Mouse (Mus musculus) hindbrain, embryonic 12.5 days (tissue): Measurements from ENCODE around the gene Omt2a. TPM values are rescaled to one million over a fixed set of nuclear protein-coding genes. Genes with fewer than 3 reads are reported as not detected.
"Not testable (repeated sequence)": the region's sequence is repeated elsewhere in the genome, so short reads cannot be mapped to it uniquely, and the experiment has no call there.

Experiments
- ATAC-seq: fragments of 200-750 bp; cut with Nextera tagmentation; 2 replicates; pipeline ENCODE4 v1.8.0; 2017; ENCODE audit warnings: moderate TSS enrichment; ENCODE audit not compliant: low FRiP score
- H3K27ac ChIP-seq: fragments of 300-500 bp; sonication (generic); 2 replicates; pipeline ENCODE4 v1.5.1; 2016; ENCODE audit warnings: mild to moderate bottlenecking
- H3K27me3 ChIP-seq: fragments of 300-500 bp; sonication (generic); 2 replicates; pipeline ENCODE4 v1.6.1; 2016; ENCODE audit warnings: mild to moderate bottlenecking
- H3K36me3 ChIP-seq: fragments of 300-500 bp; sonication (generic); 2 replicates; pipeline ENCODE4 v1.6.1; 2016; ENCODE audit warnings: mild to moderate bottlenecking
- H3K4me1 ChIP-seq: fragments of 300-500 bp; sonication (generic); 2 replicates; pipeline ENCODE4 v1.6.1; 2016
- H3K4me2 ChIP-seq: fragments of 300-500 bp; sonication (generic); replicated peaks from 2 replicates; pipeline ENCODE4 v1.6.1; 2016; ENCODE audit warnings: mild to moderate bottlenecking
- H3K4me3 ChIP-seq: fragments of 300-500 bp; sonication (generic); 2 replicates; pipeline ENCODE4 v1.5.1; 2016; ENCODE audit warnings: mild to moderate bottlenecking
- H3K9ac ChIP-seq: fragments of 300-500 bp; sonication (generic); 2 replicates; pipeline ENCODE4 v1.6.1; 2016; ENCODE audit warnings: mild to moderate bottlenecking, moderate library complexity
- H3K9me3 ChIP-seq: fragments of 300-500 bp; sonication (generic); replicated peaks from 2 replicates; pipeline ENCODE4 v1.6.1; 2016; ENCODE audit warnings: mild to moderate bottlenecking
- WGBS: fragments of 180-500 bp; shearing (Covaris S2); methylation state at CpG from one replicate; pipeline ENCODE4 v1.1.7; 2016; 5-methylcytosine and 5-hydroxymethylcytosine counted together
- polyA plus RNA-seq: library from polyadenylated mRNA; unstranded; fragments of >200 nt; fragmentation: Nextera tagmentation; extraction: Ambion mirVana; gene quantifications from 2 replicates; pipeline ENCODE4 v1.2.1, GENCODE M21; 2016

Omt2a gene
- polyA plus RNA-seq, 1 experiment from 2014 or later = not detected

DNA sequence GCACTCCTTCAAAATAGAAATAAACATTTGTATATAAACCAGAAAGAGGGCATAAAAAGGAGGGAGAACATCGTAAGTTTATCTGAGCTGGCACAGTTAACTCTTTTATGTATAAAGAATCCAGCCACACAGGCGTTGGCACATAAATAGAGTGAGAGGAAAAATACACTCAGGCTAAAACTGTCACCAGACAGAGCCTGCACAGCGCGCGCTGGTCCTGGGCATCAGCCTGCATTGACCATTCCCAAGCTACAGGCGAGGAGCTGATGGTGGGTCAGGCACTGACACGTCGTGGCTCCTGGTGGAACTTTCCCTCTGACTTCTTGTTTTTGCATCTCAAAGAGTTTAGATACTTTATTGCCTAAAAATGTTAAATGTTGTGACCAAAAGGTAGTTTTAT is 22.1 kb downstream of the Omt2a start:
- H3K27me3 ChIP-seq, H3K9ac ChIP-seq, ATAC-seq, H3K4me2 ChIP-seq, H3K4me3 ChIP-seq, H3K36me3 ChIP-seq, H3K9me3 ChIP-seq, H3K4me1 ChIP-seq, H3K27ac ChIP-seq: not testable (repeated sequence)
- WGBS = 92% methylated on average over 8 of the region's 8 CpGs

DNA sequence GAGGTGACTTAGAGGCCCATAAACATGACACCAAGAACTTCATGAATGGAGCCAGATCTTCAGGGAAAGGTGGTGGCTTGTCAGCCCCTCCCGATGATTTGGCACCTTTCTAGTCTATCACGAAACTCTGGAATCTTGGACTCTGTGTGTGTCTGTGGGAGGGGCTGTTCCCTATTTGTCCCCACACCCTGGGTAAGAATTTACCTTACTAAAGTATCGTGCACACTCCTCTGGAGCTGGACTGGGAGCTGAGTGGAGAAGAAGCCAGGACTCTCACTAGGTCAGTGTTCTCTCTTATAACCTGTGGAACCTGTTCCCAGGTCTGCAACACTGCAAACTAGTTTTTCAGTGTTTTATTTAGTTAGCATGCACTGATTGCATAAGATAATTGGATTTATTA is 24.9 kb downstream of the Omt2a start, which contains the start of gene Gm10639:
TSS of gene Gm10639 (plus strand) at position 201 of the 400 bp plus-strand sequence.
- not testable (repeated sequence) for H3K27ac ChIP-seq, H3K36me3 ChIP-seq, H3K4me3 ChIP-seq, H3K4me1 ChIP-seq, H3K9ac ChIP-seq, H3K27me3 ChIP-seq, ATAC-seq, H3K9me3 ChIP-seq, H3K4me2 ChIP-seq
- WGBS = 91% methylated on average over 3 of the region's 3 CpGs

DNA sequence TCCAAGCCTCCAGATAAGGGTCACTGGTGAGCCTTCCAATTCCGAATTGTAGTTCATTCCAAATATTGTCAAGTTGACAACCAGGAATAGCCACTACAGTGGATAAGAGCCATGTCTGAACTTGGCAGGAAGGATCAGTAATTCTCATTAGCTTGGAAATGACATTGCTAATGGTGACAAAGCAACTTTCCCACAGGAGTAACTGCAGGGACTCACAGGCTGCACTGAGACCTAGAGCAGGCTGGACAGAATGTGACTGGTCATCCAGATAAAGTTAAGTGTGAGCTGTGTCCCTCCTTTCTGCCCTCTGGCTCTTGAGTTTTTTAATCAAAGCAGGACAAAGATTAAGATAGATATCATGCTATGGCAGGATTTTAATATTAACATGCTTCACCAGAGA is 25.5 kb downstream of the Omt2a start:
- H3K36me3 ChIP-seq, H3K27me3 ChIP-seq, H3K9ac ChIP-seq, H3K4me3 ChIP-seq, H3K4me2 ChIP-seq, ATAC-seq, H3K4me1 ChIP-seq, H3K27ac ChIP-seq, H3K9me3 ChIP-seq: not testable (repeated sequence)
- 84% methylated on average over 1 of the region's 1 CpGs for WGBS

DNA sequence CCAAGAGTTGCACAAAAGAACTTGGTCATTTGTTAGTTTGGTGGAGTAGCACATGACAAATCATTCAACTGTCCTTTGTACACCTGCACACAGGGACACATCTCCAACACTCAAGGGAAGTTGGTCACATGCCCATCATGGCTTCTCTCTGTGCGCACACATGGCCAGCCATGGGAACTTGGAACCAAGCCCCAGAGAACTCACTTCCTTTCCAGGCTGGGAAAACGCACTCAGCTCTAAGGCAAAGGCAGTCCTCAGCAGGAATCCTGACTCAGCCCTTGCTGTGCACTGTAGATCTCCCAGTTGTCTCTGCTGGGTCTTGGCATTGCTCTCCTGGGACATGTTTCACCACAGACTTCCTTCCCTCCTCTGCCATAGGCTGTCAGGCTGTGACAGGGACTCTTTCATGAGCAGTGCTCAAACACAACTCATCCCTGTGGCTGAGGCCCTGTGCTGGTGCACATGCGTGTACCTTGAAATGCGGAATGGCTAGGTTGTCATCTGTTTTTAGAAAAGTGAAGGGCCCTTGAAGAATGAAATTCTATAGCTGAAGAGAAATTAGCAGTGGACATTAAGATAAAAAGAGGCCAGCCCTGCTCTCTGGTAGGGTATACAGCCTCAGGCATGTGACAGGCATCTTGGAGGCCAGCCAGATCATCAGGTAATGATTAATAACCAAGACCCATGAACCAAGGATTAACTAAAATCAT is 32.4 kb downstream of the Omt2a start:
- not testable (repeated sequence) for H3K36me3 ChIP-seq, H3K27ac ChIP-seq, H3K27me3 ChIP-seq, H3K4me2 ChIP-seq, H3K9ac ChIP-seq, H3K9me3 ChIP-seq, H3K4me3 ChIP-seq, ATAC-seq, H3K4me1 ChIP-seq
- 93% methylated on average over 4 of the region's 4 CpGs for WGBS

DNA sequence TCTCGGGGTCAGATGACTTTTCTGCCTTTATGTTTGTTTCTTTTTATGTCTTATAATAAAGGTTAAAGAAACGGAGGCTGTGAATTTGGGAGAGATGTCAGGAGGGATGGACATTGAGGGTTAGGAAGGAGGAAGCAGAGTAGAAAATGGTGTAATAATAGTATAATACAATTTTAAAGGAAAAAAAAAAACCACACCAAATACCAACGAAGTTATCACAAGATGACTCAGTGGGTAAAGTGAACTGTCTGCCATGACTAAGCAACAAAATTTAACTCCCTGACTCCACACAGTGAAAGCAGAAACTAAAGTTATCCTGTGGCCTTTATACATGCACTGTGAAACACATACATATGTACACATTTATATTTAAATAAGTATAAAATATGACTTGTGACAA is 43.7 kb downstream of the Omt2a start:
- not testable (repeated sequence) for H3K9me3 ChIP-seq, H3K9ac ChIP-seq, H3K27me3 ChIP-seq, H3K4me3 ChIP-seq, H3K36me3 ChIP-seq, H3K27ac ChIP-seq, H3K4me2 ChIP-seq, H3K4me1 ChIP-seq, ATAC-seq
- 86% methylated on average over 3 of the region's 3 CpGs for WGBS

Other genes starting within 250 kb of the Omt2a start
- gene Fbxo9, start 205.7 kb downstream of the Omt2a start, polyA plus RNA-seq = 42.0 and 43.1 TPM in 2 replicates
- gene Ick, start 205.6 kb downstream of the Omt2a start, polyA plus RNA-seq = 38.1 and 40.0 TPM in 2 replicates
- gene Gsta4, start 132.0 kb downstream of the Omt2a start, polyA plus RNA-seq = 51.5 and 53.6 TPM in 2 replicates
- not detected in 2 replicates for gene Gsta1, start 84.1 kb downstream of the Omt2a start, polyA plus RNA-seq
- gene Gm3776, start 57.7 kb downstream of the Omt2a start, polyA plus RNA-seq = not detected in 2 replicates
- not detected in 2 replicates for gene Gm10639, start 24.9 kb downstream of the Omt2a start, polyA plus RNA-seq
- gene Omt2b, start 12.8 kb upstream of the Omt2a start, polyA plus RNA-seq = not detected in 2 replicates
- gene Gsta2, start 41.0 kb upstream of the Omt2a start, polyA plus RNA-seq = not detected in 2 replicates
- 0.68 and 1.2 TPM in 2 replicates for gene Dppa5a, start 53.4 kb upstream of the Omt2a start, polyA plus RNA-seq
- gene Ooep, start 63.9 kb upstream of the Omt2a start, polyA plus RNA-seq = 5.1 and 5.3 TPM in 2 replicates
- gene Ddx43, start 81.0 kb upstream of the Omt2a start, polyA plus RNA-seq = 0.34 and 0.51 TPM in 2 replicates
- 0.76 and 0.90 TPM in 2 replicates for gene Cgas, start 128.4 kb upstream of the Omt2a start, polyA plus RNA-seq
- 23.2 and 26.9 TPM in 2 replicates for gene Mto1, start 133.4 kb upstream of the Omt2a start, polyA plus RNA-seq
- 0.84 and 1.3 TPM in 2 replicates for gene Gm17324, start 134.0 kb upstream of the Omt2a start, polyA plus RNA-seq
- 3,262 and 3,359 TPM in 2 replicates for gene Eef1a1, start 174.4 kb upstream of the Omt2a start, polyA plus RNA-seq